Mouse (Mus musculus): Measurements from ENCODE around the gene Dab2.

The Dab2 gene

DNA sequence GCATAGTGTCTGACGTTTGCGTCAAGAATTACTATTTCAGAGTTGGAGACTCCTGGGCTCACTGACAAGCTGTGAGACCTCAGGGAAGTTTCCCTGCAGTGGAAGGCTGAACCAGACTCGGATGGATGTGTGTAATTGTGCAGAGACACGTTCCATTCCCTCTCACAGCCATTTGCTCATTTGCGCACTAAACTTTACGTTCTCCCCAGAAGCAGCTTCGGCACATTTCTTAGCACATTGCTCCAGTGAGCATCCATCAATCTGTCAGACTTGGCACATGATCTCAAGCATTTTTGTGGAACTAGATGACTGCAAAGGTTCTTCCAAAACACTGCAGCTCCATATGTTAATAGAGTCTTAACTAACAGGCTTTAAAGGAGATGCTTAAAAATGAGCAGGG lies 24.0 kb downstream of the Dab2 start:
- DNase-seq (ENCODE audit: low read depth in 2 of 2, low spot score in 2 of 2): no peak

DNA sequence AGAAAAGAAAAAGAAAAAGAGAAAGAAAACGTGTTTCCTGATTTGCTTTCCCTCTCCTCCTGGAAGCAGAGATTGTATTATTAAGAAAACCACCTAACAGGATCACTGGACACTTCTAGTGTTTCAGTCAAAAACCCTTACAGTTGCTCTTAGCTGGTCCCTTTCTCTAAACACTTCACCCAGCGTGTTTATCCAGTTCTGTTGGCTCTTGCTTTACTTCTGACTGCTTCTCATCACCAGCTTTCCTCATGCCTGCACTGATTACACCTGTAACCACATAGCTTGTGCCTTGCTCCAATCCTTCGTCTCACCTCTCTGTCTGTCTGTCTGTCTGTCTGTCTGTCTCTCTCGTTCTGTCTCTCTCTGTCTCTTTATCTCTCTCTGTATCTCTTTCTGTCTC lies 25.9 kb downstream of the Dab2 start:
- no peak for DNase-seq (ENCODE audit: low read depth in 2 of 2, low spot score in 2 of 2)

DNA sequence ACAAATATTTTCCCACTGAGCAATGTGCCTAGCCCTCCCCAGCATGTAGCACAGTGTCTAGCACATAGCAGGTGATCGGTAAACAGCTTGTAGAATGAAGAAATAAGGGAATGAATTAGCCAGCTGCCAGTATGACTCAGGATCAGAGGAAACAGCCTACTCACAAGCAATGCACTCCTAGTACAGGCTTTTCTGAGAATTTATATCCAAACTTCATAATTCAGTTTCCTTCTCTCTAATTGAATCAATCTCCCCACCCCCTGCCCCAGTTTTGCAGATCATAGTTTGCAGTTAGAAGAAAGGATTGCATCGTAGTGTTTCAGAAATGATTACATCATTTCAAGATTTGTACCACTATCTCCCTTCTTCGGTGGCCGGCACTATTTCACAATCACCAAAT lies 26.4 kb downstream of the Dab2 start:
- DNase-seq (ENCODE audit: low read depth in 2 of 2, low spot score in 2 of 2): no peak

DNA sequence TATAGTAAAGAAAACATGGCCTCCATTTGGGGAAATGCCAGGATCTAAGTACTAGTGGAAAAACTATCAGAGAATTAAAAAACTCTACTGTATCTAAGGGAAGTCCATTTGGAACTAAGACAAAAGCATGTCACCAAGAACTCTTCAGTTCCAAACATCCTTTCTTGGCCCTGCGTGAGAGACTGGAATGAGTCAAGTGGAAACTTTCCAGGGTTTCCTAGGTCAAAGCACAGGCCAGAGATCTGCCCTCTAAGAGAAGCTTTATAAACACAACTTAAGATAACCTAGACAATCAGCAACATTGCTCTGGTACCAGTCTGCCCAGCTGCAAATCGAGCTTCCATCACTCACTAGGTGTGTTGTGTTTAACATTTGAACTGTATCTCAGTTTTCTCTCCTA lies 31.8 kb downstream of the Dab2 start:
- DNase-seq (ENCODE audit: low read depth in 2 of 2, low spot score in 2 of 2): no peak

DNA sequence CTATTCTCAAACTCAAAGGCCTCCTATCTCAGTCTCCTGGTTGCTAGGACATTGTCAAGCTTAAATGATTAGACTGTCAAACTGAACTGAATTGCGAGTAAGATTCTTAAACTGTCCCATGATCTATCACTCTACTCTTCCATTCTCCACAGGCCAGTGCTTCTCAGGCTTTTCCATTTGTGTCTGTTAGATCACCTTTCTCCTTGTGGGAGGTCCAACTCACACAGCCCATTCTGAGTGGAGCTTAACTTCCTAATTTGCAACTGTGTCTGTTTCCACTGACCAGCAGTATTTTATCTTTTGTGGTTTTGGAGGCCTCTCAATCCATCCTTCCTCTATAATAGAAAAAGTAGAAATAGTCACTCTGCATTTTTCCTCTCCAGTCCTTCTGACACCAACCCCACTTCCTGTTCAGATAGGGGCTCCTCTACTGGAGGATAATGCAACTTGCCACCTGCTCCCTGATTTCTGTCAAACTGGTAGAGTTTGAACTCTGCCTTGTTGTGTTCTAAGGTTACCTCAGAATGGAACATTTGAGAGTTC lies 35.1 kb downstream of the Dab2 start:
- DNase-seq (ENCODE audit: low read depth in 2 of 2, low spot score in 2 of 2): no peak

DNA sequence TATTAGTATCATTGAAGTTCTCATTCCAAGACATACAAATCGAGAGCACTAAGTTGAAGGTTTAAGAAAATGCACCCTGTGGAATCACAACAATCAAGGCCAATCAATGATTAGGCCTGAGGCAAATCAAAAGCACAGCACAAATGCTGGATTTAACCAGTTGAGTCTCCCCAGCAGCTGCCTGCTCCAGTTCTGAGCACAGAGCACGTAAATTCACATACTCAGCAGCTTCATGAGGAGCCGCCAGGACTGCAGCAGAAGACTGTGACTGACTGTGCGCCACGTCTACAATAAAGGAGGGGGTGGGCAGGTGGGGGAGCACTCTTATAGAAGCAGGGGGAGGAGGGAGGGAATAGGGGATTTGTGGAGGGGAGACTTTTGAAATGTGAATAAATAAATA lies 40.2 kb downstream of the Dab2 start:
- DNase-seq (ENCODE audit: low read depth in 2 of 2, low spot score in 2 of 2): no peak

DNA sequence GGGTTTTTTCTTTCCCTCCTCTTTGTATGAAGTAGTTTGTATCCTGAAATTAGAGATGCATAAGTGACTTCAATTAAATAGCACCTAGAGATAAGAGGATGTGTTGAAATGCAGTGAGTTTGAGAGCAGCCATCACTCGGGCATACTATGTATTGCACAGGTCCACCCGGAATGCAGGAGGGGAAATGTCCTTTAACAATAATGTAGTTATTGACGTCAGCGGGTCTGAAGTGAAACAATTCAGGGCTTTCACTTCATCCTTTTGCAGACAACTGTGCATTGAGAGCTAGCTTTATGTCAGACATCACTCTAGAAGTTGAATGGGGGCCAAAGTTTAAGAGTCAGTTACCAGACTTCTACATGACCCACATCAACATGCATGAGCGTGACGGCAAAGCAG lies 40.8 kb downstream of the Dab2 start:
- no peak for DNase-seq (ENCODE audit: low read depth in 2 of 2, low spot score in 2 of 2)

DNA sequence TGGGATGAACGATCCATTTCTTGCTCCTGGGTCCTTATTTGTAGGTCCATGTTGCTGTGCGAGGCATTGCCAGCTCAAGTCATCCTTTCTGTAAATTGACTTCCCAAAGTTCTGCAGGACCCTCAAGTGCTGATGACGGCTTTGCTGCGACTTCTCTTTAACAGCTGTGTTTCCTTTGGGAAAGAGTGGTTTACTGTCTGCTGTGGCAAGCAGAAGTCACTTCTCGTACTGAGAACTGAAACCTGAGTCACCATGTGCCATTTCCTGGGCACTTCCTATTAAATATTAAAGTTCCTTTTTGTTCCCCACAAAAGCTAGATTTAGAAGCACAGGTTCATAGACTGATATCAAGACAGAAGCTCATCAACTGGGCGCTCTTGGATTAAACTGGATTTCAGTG lies 41.8 kb downstream of the Dab2 start:
- no peak for DNase-seq (ENCODE audit: low read depth in 2 of 2, low spot score in 2 of 2)

DNA sequence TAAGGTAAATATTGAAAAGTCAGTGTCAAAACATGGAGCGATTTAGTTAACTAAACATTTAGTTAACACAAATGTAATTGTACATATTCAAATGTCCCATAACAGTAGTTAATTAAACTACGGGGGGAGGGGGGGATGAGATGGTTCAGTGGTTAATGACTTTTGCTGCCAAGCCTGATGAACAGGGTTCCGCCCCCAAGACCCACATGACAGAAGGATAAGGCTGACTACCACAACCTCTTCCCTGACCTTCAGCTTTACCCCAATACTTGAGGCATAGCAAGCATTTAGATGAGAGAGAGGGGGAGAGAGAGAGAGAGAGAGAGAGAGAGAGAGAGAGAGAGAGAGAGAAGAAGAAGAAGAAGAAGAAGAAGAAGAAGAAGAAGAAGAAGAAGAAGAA lies 54.3 kb downstream of the Dab2 start:
- no peak for DNase-seq (ENCODE audit: low read depth in 2 of 2, low spot score in 2 of 2)

DNA sequence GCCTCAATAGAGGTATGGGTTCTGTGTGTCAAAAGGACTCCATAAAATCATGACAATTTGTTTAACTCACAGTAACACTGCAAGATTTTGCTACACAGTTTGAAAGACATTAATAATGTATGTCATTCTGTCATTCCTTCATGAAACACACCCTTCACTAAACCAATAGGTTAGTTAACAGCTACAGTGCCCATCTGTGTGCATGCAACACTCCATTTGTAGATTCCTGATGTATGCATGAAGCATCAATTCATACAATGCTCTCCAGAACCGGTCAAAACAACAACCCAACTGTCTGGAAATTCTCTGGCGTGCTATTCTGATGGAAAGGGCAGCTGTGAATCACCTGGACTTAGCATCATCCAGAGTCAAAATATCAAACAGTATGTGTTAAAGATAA lies 60.3 kb downstream of the Dab2 start:
- no peak for DNase-seq (ENCODE audit: low read depth in 2 of 2, low spot score in 2 of 2)

DNA sequence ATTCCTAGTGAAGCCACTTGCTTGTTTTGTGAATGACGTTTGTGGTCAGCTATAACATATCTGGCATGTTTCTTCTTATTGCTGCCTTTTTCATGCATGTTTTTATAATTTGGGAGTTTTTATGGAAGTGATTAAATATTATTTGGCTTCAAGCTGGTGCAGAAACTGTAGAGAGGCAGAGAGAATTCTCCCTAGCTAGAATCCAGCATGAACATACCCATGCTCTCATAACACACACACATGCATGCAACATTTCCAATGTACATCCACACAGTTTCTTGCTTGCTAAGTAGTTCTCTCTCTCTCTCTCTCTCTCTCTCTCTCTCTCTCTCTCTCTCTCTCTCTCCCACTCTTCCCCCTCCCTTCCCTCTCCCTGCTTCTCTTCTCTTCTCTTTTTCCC lies 70.4 kb downstream of the Dab2 start:
- DNase-seq (ENCODE audit: low read depth in 2 of 2, low spot score in 2 of 2): no peak

DNA sequence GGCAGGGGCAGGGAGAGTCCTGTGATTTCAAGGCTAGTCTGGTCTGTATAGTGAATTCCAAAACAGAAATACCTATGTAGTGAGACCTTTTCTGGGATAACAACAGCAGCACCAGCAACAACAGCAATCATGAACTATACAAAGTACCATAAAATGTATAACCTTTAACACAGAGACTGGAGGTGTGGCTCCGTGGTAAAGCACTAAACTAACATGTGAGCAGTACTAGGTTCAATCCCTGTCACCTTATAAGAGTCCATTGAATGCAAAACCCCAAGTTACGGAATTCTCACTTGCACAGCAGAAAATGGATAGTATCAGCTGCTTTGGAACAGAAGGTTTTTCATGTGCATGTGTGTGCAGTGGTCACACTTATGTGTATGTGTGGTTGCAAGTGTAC lies 71.9 kb downstream of the Dab2 start:
- no peak for DNase-seq (ENCODE audit: low read depth in 2 of 2, low spot score in 2 of 2)

DNA sequence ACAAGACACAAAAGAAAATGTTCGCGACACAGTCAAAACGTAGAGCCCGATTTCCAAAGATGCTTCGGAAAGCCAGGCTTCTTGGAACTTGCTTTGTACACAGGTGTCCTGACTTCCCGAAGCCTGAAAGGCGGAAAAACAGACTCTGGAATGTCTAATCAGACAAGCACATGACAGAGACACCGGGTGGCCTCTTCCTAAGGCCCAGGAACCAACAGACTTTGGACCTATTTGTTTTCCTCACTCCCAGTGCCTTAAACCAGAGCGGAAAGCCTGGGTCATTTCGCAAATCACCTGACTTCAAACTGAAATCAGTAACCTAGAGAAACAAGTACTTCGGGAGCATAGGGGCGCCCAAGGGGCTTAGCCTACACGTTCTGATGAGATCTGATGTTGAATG lies 75.4 kb downstream of the Dab2 start:
- DNase-seq (ENCODE audit: low read depth in 2 of 2, low spot score in 2 of 2): no peak

DNA sequence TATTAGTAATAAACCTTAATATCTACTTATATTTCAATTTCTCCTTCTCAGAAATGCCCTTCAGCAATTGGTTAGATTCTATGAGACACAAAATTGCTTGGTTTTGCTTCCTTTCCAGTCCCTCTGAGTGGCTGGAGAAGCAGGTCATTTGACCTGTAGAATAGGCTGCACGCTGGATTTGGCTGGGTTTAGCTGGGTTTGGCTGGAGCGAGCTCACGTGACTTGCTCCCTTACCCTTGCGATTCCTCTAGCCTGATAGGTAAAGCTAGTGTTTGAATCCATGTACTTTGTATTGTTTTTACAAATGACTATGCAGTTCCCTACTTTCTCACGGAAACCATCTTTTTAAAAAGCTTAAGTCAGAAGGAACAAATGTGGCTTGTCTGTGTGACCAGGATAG lies 76.4 kb downstream of the Dab2 start:
- no peak for DNase-seq (ENCODE audit: low read depth in 2 of 2, low spot score in 2 of 2)

DNA sequence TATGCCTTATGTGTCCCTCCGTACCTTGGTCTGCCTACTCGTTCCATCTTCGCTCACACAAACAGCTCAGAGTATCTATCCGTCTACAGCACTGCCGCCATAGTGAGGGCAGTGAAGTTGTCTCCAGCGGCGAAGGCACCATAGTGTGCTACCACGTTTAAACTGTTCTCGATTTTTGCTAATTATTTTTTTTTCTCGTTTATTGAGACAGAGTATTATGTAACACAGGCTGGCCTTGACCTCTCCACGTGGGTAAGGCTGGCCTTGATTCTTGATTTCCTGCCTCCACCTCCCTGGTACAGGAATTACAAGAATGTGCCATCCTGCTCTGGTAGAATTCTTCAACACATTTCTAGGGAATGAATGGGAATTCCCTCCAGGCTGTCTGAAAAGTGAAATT lies 77.2 kb downstream of the Dab2 start:
- no peak for DNase-seq (ENCODE audit: low read depth in 2 of 2, low spot score in 2 of 2)

DNA sequence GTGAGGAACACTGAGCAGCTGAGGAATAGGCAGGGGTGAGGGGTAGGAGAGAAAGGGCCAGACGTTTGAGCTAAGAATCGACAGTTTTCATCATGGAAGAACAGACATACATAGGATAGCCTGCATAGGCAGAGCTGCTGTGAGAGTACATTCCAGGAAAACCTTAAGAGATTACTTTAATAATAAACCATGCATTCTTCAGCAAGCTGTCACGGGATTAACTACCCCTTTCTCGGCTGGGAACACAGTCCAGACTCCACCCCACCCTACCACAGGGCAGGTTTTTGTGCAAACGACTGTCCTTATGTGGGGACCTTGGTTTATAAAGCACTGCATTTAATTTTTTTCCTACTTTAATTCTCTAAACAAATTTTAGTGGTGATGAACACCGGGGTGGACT lies 84.4 kb downstream of the Dab2 start:
- DNase-seq (ENCODE audit: low read depth in 2 of 2, low spot score in 2 of 2): no peak

DNA sequence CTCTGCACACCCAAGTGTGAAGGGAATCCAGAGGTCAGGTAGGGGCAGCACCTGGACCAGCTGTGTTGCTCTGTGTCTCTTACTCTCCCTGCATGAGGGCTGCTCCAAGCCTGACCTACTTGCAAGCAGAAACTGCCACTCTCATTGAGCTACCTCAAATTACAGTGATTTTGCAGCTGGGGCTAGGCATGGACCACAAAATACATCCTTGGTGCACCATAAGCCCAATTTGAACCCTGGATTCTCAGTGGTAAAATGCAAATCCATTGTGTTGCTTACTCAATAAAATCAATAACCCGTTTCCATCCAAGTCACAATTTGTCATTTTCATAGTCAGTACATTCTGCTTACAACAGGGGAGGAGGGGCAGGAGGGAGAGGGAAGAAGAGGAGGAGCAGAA lies 85.7 kb downstream of the Dab2 start:
- DNase-seq (ENCODE audit: low read depth in 2 of 2, low spot score in 2 of 2): no peak

DNA sequence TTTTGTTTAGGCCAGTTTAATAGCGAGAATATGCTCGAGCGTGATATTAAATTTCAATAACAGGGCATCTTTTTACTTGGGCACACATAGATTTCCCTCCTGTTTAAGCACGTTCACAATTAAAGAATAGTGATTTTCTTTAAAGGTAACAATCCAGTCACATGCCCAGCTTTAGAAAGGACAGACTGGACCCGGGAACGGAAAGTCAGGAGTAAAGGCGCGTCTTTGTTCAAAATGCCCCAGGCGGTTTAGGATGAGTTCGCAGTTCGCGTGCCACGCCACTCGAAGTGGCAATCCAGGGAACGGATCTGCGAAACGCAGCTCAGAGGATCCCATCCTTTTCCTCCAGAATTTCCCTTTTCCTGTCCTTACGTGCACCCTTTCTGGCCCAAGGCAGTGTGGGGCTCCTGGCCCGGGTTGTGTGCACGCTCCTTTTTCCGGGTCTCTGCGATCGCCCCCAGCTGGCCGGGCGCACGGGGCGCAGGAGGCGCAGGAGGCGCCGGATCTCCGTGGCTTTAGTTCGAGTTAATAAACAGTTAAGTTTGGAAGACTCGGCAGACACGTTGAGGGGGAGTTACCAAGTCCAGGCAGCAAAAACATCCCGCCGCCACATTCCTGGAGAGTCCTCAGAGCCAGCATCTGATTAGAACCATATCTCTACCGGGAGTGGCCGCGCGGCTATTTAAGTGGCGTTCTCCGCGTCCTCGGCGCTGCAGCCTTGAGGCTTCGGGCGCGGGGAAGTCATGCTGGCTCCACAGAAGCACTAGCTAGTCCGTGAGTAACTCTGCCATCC lies 86.8 kb downstream of the Dab2 start:
- peak in 1 of 2 experiments; percentile 2 for DNase-seq (ENCODE audit: low read depth in 2 of 2, low spot score in 2 of 2)

DNA sequence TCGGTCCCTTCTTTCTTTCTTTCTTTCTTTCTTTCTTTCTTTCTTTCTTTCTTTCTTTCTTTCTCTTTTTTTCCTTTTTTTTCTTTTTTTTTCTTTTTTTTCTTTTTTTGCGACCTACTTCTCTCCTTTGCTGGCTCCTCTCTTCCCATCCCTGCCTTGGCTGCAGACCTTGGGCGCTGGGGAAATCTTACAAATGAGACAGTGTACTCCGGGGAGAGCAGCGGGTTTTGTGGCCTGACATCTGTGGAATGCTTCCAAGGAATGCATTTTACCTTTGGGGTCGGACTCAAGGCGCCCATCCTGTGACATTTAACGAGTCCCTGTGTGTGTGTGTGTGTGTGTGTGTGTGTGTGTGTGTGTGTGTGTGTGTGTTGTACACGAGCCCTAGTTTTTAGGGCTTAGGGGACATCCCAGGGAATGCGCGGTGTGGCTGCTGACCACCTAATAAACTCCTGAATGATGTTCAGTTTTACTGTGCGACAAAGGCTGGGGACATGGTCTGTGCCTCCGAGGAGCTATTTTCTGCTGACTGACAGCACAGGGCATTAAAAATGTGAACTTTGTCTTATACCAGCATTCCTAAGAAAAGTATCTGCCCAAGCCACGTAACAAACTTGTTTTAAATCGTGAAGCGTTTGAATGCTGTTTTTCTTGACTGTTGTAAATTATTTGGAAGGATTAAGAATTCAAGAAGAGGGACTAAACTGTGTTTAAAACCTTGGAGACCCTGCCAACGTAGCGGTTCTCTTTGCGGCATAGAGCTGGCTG lies 87.6 kb downstream of the Dab2 start:
- no peak for DNase-seq (ENCODE audit: low read depth in 2 of 2, low spot score in 2 of 2)

DNA sequence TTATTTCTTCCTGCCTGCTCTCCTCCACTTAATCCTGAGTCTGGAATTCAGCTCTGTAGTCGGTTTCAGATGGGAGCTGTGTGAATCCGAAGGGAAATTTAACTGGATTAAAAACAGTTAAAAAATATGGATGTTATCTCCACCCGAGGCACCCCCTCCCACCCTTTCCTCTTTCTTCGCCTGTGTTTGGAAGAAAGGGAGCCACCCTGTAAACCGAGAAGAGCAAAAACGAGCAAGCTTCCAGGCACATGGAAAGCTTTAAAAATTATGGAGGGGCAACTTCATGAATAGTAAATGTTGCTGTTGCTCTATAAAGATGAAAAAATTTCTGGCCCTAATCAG lies 88.1 kb downstream of the Dab2 start:
- no peak for DNase-seq (ENCODE audit: low read depth in 2 of 2, low spot score in 2 of 2)

DNA sequence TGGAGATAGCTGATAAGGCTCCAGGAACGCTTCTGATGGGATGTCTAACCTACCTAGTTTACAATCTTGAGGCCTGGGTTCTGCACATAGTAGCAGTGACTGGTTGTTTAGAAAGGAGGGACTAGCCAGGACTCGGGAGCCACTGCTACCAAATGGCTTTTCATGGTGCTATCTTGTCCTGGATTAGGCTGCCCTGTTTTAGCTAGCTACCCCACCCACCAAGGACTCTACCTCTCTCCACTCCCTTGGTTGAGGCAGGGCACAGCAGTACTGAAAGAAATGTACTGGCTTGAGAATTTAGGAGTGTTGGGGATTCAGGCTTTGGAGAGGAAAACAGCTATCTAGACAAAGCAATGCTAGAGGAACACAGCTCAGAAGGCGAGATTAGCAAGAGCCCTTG lies 88.6 kb downstream of the Dab2 start:
- DNase-seq (ENCODE audit: low read depth in 2 of 2, low spot score in 2 of 2): no peak

DNA sequence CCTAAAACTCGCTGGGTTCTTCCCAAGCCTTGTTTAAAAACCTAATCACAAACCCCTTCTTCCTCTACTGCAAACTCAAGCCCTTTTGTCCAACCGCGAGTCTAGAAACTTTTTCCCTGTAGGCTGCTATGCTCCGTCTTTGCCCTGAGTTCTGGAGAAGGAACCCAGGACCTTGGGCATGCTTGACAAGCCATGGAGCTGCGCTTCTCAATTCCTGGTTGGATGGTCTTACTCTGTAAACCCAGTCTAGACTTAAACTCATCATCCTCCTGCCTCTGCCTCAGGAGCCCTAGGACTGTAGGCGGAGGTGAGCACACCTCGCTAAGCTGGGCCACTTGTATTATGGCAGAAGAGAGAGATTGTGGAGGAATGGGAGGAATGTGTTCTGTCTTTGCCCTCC lies 89.0 kb downstream of the Dab2 start:
- DNase-seq (ENCODE audit: low read depth in 2 of 2, low spot score in 2 of 2): no peak

DNA sequence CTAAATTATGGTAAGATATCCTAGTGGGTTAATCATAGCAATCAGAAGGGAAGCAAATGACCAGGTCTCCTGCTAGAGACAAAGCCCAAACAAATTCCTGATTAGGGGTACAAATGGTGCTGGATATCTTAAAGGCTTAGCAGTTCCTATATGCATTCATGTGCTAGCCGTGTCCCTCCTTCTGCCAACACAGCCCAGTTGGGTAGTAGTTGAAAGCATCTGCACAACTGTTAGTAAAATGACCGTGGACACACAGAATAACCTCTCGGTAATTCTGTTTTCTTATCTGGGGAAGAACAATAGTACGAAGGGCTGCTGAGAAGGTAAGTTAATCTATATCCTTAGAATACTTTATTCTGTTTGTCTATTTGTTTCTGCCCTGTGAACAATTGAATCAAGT lies 90.5 kb downstream of the Dab2 start:
- no peak for DNase-seq (ENCODE audit: low read depth in 2 of 2, low spot score in 2 of 2)
